Mouse (Mus musculus): ENCODE measurements around the gene Fbxl16. TPM values are rescaled to one million over a fixed set of nuclear protein-coding genes. Genes with fewer than 3 reads are reported as not detected.
A peak's percentile ranks its signal among the peaks of the same experiment; 100 is the strongest.

The Fbxl16 gene
- polyA plus RNA-seq, 1 experiment from 2014 or later, result 0.05 TPM

DNA sequence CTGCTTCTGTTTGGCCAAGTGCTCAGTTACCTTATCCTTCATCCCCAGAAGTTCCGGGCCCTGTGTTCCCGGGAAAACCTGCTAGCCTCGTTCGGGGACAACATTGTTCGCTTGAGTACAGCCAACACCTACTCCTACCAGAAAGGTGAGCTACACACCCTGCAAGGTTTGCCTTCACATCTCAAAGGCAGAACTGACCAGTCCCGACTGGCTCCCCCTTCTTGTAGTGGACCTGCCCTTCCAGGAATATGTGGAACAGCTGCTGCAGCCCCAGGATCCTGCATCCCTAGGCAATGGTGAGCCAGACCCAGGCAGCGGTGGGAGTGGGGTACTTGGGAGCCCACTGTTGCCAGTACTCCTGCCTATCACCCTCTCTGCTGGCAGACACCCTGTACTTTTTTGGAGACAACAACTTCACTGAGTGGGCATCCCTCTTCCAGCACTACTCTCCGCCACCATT, 20.7 kb downstream of the Fbxl16 start:
- H3K36me3 ChIP-seq, result peaks cover 58% of the 10 kb centered on the region
- H3K4me3 ChIP-seq (replicated peaks), result peak overlapping the region; percentile 85
- ATAC-seq (ENCODE audit: low read depth), result no peak
- H3K27ac ChIP-seq, result peak overlapping the region; percentile 78
- 44% methylated on average over 8 of the region's 8 CpGs for WGBS (ENCODE audit: insufficient replicate concordance)
- peak overlapping the region; percentile 81 for H3K9ac ChIP-seq
- H3K4me1 ChIP-seq (replicated peaks), result peaks cover 73% of the 10 kb centered on the region
- H3K4me2 ChIP-seq, result peak overlapping the region; percentile 99
- no peaks in the 10 kb centered on the region for H3K27me3 ChIP-seq
- no peak for DNase-seq
- H3K9me3 ChIP-seq (replicated peaks), result no peaks in the 10 kb centered on the region

DNA sequence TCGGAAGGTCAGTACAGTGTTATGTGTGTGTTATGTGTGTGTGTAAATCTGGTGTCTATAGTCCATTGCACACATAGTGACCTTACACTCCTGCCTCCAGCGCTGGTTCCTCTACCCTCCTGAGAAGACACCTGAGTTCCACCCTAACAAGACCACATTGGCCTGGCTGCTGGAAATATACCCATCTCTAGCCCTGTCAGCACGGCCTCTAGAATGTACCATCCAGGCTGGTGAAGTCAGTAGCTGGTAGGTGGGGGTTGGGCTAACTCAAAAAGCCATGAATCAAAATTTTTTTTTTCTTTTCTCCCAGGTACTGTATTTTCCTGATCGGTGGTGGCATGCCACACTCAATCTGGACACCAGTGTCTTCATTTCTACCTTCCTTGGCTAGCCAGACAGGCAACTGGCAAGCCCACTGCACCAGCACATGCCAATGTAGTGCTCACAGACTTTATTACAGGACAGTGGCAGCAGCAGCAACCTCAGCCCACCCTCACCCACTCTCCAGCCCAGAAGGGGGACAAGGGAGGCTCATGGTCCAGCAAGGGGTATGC, 21.4 kb downstream of the Fbxl16 start:
- DNase-seq (no peak), ATAC-seq (ENCODE audit: low read depth) (no peak)
- Histone ChIP-seq H3K4me3 (replicated peaks) (peak overlapping the region; percentile 85), H3K36me3 (peaks cover 65% of the 10 kb centered on the region), H3K9ac (peak overlapping the region; percentile 81), H3K9me3 (replicated peaks) (no peaks in the 10 kb centered on the region), H3K27ac (peak overlapping the region; percentile 78; the same call in 1 of the 2 replicates), H3K4me2 (peak overlapping the region; percentile 99), H3K27me3 (no peaks in the 10 kb centered on the region), H3K4me1 (replicated peaks) (peaks cover 73% of the 10 kb centered on the region)
- WGBS (ENCODE audit: insufficient replicate concordance), result 74% methylated on average over 4 of the region's 4 CpGs

DNA sequence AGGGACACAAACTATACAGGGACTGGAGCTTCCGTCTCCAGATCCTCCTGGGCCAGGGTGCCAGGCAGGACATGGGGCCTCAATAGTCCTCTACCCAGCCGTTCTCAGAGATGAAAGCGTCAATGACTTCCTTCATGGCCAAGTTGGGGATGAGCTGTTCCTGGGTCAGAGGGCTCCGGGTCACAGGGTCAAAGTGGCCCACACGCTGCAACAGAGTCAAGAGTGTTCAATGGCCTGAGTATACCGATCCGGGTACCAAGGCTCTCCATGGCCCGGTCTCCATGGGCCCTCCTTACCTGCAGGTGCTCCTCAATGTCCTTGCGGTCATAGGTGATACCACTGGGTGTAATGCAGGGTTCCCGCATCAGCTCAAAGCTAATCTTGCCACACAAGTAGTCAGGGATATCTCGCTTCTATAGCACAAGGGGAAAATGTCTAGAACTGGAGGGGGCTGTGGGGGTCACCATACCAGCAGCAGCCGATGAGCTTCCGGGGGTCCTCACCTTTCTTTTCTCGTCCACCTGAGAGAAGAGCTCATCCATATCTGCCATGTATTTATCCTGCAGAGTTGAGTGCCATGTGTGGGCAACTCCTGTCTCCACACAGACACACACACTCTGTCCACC, 22.0 kb downstream of the Fbxl16 start:
- Histone ChIP-seq H3K27me3 (no peaks in the 10 kb centered on the region), H3K4me2 (peak overlapping the region; percentile 99), H3K9ac (peak overlapping the region; percentile 89), H3K9me3 (replicated peaks) (no peaks in the 10 kb centered on the region), H3K4me3 (replicated peaks) (peak overlapping the region; percentile 85), H3K27ac (peak overlapping the region; percentile 93; the same call in 1 of the 2 replicates), H3K4me1 (replicated peaks) (peaks cover 75% of the 10 kb centered on the region), H3K36me3 (peaks cover 66% of the 10 kb centered on the region)
- ATAC-seq (ENCODE audit: low read depth) (no peak), DNase-seq (no peak)
- WGBS (ENCODE audit: insufficient replicate concordance), result 81% methylated on average over 14 of the region's 14 CpGs

DNA sequence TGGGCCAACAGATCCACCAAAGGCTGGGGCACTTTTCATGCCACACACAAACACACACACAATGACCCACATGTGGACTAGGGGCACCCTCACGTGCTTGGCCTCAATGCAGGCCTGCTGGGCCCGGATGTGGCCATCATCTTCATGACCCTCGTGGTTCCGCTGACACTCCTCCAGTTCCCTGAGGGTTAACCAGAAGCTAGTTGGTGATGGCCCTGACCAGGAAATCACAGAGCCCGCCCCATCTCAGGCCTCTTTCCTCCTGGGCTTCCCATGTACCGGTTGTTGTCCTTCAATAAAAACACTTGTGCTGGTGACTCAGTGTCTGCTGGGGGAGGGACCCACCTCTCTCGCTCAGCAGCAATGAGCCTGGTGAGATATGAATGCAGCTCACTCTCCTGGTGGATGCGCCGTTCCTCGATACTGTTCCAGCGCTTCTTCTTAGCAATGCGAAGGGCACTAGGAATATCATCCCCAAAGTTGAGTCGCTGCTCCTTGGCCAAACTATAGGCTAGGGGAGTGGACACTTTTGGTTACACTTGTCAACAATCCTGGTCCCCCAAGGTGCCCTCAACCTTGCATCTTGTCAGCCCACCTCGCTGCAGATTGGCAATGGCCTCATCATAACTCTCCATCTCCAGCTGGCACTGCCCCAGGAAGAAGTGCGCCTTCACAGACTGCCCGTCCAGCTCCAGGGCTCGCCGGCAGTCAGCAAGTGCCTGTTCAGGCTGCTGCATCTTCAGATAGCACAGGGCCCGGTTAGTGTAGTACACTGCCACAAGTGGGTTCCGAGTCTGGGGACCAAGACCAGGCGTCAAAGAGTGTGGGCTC, 22.8 kb downstream of the Fbxl16 start:
- Histone ChIP-seq H3K9me3 (replicated peaks) (no peaks in the 10 kb centered on the region), H3K27ac (peak overlapping the region; percentile 93), H3K36me3 (peaks cover 59% of the 10 kb centered on the region), H3K4me3 (replicated peaks) (peak overlapping the region; percentile 85), H3K27me3 (no peaks in the 10 kb centered on the region), H3K4me2 (peak overlapping the region; percentile 99), H3K9ac (peak overlapping the region; percentile 89), H3K4me1 (replicated peaks) (peaks cover 80% of the 10 kb centered on the region)
- DNase-seq (no peak), ATAC-seq (ENCODE audit: low read depth) (no peak)
- WGBS (ENCODE audit: insufficient replicate concordance), result 39% methylated on average over 21 of the region's 21 CpGs

DNA sequence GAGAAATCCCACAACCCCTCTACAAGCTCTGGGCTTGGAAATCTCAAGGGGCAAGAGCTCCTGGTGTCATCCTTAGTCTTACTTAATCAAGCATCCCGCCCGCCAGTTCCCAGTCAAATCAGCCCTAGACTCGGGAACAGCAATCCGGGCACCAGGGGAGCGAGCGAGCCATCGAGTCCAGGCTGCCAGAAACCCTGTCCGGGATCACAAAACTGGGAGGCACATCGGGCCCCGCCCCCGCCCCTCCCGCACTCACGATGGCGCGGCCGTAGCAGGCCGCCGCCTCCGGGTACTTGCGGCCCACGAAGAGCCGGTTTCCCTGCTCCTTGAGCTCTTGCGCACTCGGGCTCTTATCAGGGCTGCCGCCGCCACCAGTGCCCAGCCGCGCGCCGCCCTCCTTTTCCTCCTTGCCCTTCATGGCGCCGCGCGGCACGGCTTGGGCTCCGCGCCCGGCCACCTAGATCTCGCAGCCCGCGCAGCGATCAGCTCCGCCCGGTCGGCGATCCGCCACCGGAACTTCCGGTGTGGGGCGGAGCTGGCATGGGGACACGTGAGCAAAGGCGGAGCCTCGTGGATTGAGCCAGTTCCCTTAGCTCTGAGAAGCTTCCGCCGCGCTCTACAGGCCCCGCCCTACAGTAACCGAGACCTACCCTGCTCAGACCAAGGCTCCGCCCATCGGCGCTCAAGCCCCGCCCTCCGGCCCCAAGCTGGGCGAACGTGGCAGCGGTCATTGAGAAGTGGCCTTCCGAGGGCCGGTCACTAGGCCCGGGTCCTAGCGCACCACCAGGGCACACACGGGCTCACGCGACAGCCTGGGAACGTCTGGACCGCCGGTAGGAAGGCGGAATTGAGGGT, 23.8 kb downstream of the Fbxl16 start:
- Histone ChIP-seq H3K27me3 (no peaks in the 10 kb centered on the region), H3K4me2 (peak overlapping the region; percentile 99), H3K27ac (peak overlapping the region; percentile 93), H3K4me3 (replicated peaks) (peak overlapping the region; percentile 85), H3K9me3 (replicated peaks) (no peaks in the 10 kb centered on the region), H3K36me3 (peaks cover 53% of the 10 kb centered on the region), H3K4me1 (replicated peaks) (peaks cover 85% of the 10 kb centered on the region), H3K9ac (peak overlapping the region; percentile 92)
- ATAC-seq (ENCODE audit: low read depth) (peak; percentile 89), DNase-seq (peak; percentile 99)
- under 1% methylated on average over 76 of the region's 77 CpGs for WGBS (ENCODE audit: insufficient replicate concordance)

DNA sequence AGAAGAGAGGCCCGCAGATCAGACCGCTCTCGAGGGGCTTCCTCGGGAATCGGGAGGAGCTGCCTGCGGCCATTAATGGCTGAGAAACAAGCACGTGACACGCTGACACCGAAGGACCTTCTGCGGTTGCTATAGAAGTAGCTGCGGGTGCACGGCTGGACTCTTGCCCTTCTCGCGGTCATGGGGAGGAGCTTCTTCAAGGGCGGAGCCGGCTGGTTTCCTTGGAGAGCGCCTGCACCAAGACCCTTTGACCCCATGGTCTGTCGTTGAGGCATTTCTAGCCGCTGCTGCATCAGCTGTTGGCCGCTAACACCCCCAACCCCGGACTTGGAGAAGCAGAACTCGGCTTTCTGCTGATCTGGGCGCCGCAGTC, 24.4 kb downstream of the Fbxl16 start, which contains the start of gene Stub1:
TSS of gene Stub1 (minus strand) at position 114 of the 373 bp plus-strand sequence.
- Histone ChIP-seq H3K4me3 (replicated peaks) (peak within 1 kb of the TSS; percentile 85), H3K36me3 (peaks cover 53% of the 10 kb centered on the region), H3K4me2 (peak within 1 kb of the TSS; percentile 99), H3K27me3 (no peaks in the 10 kb centered on the region), H3K27ac (peak within 1 kb of the TSS; percentile 93), H3K9me3 (replicated peaks) (no peaks in the 10 kb centered on the region), H3K9ac (peak within 1 kb of the TSS; percentile 92), H3K4me1 (replicated peaks) (peaks cover 88% of the 10 kb centered on the region)
- ATAC-seq (ENCODE audit: low read depth) (peak; percentile 51), DNase-seq (peak; percentile 76)
- WGBS (ENCODE audit: insufficient replicate concordance), result under 1% methylated on average over 24 of the region's 24 CpGs

DNA sequence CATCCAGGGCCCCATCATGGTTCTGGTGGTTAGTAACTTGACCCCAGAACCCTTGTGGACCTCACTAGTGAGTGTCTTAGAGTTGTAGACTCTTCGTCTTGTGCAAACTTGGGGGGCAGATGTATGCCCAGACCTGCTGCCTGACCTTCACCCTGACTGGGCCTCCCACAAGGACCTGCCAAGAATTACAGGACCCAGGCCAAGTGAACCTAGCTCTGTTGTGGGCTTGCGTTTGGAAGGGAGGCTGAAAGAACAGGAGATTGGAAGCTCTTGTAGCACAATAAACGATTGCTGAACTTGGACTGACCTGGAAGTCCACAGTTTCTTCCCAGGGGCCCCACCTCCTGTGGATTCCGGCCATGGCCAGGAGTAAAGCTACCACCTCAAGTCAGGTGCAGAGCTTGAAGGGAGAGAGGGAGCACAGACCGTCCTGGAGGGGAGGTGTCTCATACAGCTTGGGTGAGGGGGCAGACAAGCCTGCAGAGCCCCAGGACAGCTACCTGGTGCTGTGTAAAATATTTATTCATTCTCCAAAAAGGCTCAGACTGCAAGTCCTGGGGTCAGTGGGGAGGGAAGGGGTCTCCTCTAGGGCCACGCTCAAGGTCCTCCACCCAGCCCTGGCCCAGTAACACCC, 25.2 kb downstream of the Fbxl16 start:
- no peaks in the 10 kb centered on the region for H3K9me3 ChIP-seq (replicated peaks)
- H3K27me3 ChIP-seq, result no peaks in the 10 kb centered on the region
- H3K4me3 ChIP-seq (replicated peaks), result peak overlapping the region; percentile 85
- peaks cover 58% of the 10 kb centered on the region for H3K36me3 ChIP-seq
- DNase-seq (no peak), ATAC-seq (ENCODE audit: low read depth) (no peak)
- H3K4me1 ChIP-seq (replicated peaks), result peaks cover 88% of the 10 kb centered on the region
- WGBS (ENCODE audit: insufficient replicate concordance), result 34% methylated on average over 6 of the region's 6 CpGs
- H3K27ac ChIP-seq, result peak overlapping the region; percentile 93
- H3K4me2 ChIP-seq, result peak overlapping the region; percentile 99
- peak overlapping the region; percentile 92 for H3K9ac ChIP-seq

DNA sequence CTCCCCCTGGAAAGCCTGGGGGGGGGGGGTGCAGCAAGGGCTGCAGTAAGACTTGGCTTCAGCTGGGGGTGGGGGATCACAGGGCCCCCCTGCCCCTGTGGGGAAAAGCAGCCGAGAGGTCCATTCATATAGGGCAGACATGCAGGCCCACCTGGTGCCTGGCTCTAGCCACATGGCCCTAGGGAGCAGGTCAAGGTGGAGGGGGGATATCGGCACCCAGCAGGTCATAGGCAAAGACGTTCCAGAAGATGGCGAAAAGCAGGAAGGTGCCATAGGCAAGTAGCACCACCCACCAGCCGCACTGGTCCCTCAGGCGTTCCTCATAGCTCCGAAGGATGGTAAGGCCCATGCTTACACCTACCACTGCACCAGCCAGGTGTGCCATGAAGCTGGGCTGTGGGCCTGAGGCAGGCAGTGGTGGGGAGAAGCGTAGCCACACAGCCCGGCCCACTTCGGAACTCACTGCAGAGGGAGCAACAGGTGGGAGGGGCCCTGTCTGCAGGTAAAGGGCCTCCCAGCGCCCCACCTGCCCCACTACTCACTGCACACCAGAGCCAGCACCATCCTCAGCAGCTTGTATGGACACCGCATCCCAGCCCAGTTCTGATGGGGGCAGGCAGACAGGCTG, 25.8 kb downstream of the Fbxl16 start:
- Histone ChIP-seq H3K4me1 (replicated peaks) (peaks cover 88% of the 10 kb centered on the region), H3K27me3 (no peaks in the 10 kb centered on the region), H3K4me3 (replicated peaks) (peak overlapping the region; percentile 85), H3K9ac (peak overlapping the region; percentile 92), H3K36me3 (peaks cover 62% of the 10 kb centered on the region), H3K27ac (peak overlapping the region; percentile 93), H3K9me3 (replicated peaks) (no peaks in the 10 kb centered on the region), H3K4me2 (peak overlapping the region; percentile 99)
- 88% methylated on average over 12 of the region's 12 CpGs for WGBS (ENCODE audit: insufficient replicate concordance)
- DNase-seq, result no peak
- ATAC-seq (ENCODE audit: low read depth), result no peak

DNA sequence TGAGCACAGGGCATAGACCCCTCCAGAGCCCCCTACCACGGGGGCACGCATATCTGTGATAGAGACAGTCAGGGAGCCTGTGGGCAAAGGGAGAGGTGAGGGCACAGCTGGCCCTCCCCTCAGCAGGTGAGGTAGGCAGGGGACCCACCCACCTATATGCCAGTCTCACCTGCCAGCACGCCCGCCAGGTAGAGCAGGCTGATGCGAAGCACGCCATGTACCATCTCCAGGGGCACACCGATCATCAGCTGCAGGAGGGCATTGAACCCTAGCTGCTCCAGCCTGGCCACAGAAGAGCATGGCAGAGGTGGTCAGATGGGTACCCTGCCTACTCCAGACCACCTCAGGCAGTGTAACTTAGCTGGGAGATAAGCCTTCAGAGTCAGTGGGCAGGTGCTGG, 26.4 kb downstream of the Fbxl16 start:
- Histone ChIP-seq H3K4me3 (replicated peaks) (no peak overlapping the region), H3K9me3 (replicated peaks) (no peaks in the 10 kb centered on the region), H3K27ac (no peak overlapping the region), H3K9ac (0 out of 2 replicates have a peak overlapping the region, but pooled peaks have one; percentile 92), H3K4me2 (peak overlapping the region; percentile 99), H3K36me3 (peaks cover 62% of the 10 kb centered on the region), H3K27me3 (no peaks in the 10 kb centered on the region), H3K4me1 (replicated peaks) (peaks cover 87% of the 10 kb centered on the region)
- ATAC-seq (ENCODE audit: low read depth) (no peak), DNase-seq (no peak)
- WGBS (ENCODE audit: insufficient replicate concordance), result 74% methylated on average over 7 of the region's 7 CpGs

DNA sequence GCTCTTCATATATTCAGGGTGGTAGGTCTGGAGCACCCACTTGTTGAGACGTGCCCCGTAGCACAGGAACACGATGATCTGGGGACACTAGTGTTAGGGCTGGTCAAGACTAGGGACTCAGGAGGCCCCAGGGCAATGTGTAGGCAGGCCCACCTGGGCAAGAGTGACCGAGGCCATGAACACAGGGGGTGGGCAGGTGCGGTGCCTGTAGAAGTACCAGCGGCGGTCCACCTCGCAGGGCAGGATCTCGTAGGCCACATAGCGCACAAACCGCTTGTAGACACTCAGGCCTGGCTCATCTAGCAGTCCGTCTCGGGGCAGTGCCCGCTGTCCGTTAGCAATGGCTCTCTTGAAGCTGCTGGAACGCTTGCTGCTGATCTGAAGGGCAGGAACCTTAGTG, 26.9 kb downstream of the Fbxl16 start:
- no peak overlapping the region for H3K4me3 ChIP-seq (replicated peaks)
- DNase-seq, result no peak
- H3K27me3 ChIP-seq, result no peaks in the 10 kb centered on the region
- no peak overlapping the region for H3K9ac ChIP-seq
- H3K27ac ChIP-seq, result no peak overlapping the region
- H3K4me2 ChIP-seq, result peak overlapping the region; percentile 73; the same call in 1 of the 2 replicates
- no peak for ATAC-seq (ENCODE audit: low read depth)
- WGBS (ENCODE audit: insufficient replicate concordance), result 88% methylated on average over 16 of the region's 16 CpGs
- no peaks in the 10 kb centered on the region for H3K9me3 ChIP-seq (replicated peaks)
- H3K4me1 ChIP-seq (replicated peaks), result peaks cover 85% of the 10 kb centered on the region
- peaks cover 62% of the 10 kb centered on the region for H3K36me3 ChIP-seq

Measured in liver, embryonic 13.5 days (tissue).